Mouse (Mus musculus): ENCODE results near the gene Celsr1.
A peak's percentile ranks its signal among the peaks of the same experiment; 100 is the strongest.

Gene Celsr1

GRCm38 (mm10) chr15:86033191-86033841 is at the start of gene Celsr1:
TSS of gene Celsr1 (minus strand) at chr15:86033777.
- no peak for DNase-seq (ENCODE audit: low spot score)

- no peak for DNase-seq (ENCODE audit: low spot score)
These were observed 49.7 kb upstream of the Celsr1 start for GRCm38 (mm10) chr15:86083261-86083741.

GRCm38 (mm10) chr15:86082551-86082961 is 49.0 kb upstream of the Celsr1 start:
- peak; percentile 27 for DNase-seq (ENCODE audit: low spot score)

GRCm38 (mm10) chr15:86081654-86082053 is 48.1 kb upstream of the Celsr1 start:
- no peak for DNase-seq (ENCODE audit: low spot score)

GRCm38 (mm10) chr15:86080408-86080807 is 46.8 kb upstream of the Celsr1 start:
- no peak for DNase-seq (ENCODE audit: low spot score)

GRCm38 (mm10) chr15:86079876-86080275 is 46.3 kb upstream of the Celsr1 start:
- no peak for DNase-seq (ENCODE audit: low spot score)

GRCm38 (mm10) chr15:86079467-86079866 is 45.9 kb upstream of the Celsr1 start:
- DNase-seq (ENCODE audit: low spot score), result no peak

GRCm38 (mm10) chr15:86078481-86079216 is 45.1 kb upstream of the Celsr1 start:
- no peak for DNase-seq (ENCODE audit: low spot score)

GRCm38 (mm10) chr15:86077934-86078333 is 44.4 kb upstream of the Celsr1 start:
- DNase-seq (ENCODE audit: low spot score), result no peak

- no peak for DNase-seq (ENCODE audit: low spot score)
These were observed 42.8 kb upstream of the Celsr1 start for GRCm38 (mm10) chr15:86076378-86076777.

- no peak for DNase-seq (ENCODE audit: low spot score)
These were observed 42.4 kb upstream of the Celsr1 start for GRCm38 (mm10) chr15:86076048-86076315.

GRCm38 (mm10) chr15:86075305-86076047 is 41.9 kb upstream of the Celsr1 start:
- DNase-seq (ENCODE audit: low spot score), result no peak

- DNase-seq (ENCODE audit: low spot score), result no peak
These were observed 40.8 kb upstream of the Celsr1 start for GRCm38 (mm10) chr15:86074171-86074937.

- DNase-seq (ENCODE audit: low spot score), result no peak
These were observed 37.6 kb upstream of the Celsr1 start for GRCm38 (mm10) chr15:86071166-86071565.

- no peak for DNase-seq (ENCODE audit: low spot score)
These were observed 36.8 kb upstream of the Celsr1 start for GRCm38 (mm10) chr15:86070368-86070767.

- DNase-seq (ENCODE audit: low spot score), result no peak
These were observed 35.6 kb upstream of the Celsr1 start for GRCm38 (mm10) chr15:86069011-86069791.

- no peak for DNase-seq (ENCODE audit: low spot score)
These were observed 34.4 kb upstream of the Celsr1 start for GRCm38 (mm10) chr15:86067941-86068495.

- no peak for DNase-seq (ENCODE audit: low spot score)
These were observed 34.0 kb upstream of the Celsr1 start for GRCm38 (mm10) chr15:86067581-86067910.

- no peak for DNase-seq (ENCODE audit: low spot score)
These were observed 33.4 kb upstream of the Celsr1 start for GRCm38 (mm10) chr15:86066836-86067580.

GRCm38 (mm10) chr15:86065367-86065766 is 31.8 kb upstream of the Celsr1 start:
- DNase-seq (ENCODE audit: low spot score), result no peak

- no peak for DNase-seq (ENCODE audit: low spot score)
These were observed 31.3 kb upstream of the Celsr1 start for GRCm38 (mm10) chr15:86064850-86065229.
